Mouse (Mus musculus) ES-Bruce4 (cell line): Measurements from ENCODE around the gene Ces2h.

Experiments used
- EP300 ChIP-seq: IDR thresholded peaks from 2 replicates; pipeline ENCODE4 v1.6.1; 2011; ENCODE audit warnings: low read depth, low read length; ENCODE audit not compliant: insufficient read depth
- POLR2A ChIP-seq: IDR thresholded peaks from one replicate; pipeline ENCODE4 v1.8.1; 2011; ENCODE audit warnings: low read length; ENCODE audit not compliant: insufficient read depth

DNA sequence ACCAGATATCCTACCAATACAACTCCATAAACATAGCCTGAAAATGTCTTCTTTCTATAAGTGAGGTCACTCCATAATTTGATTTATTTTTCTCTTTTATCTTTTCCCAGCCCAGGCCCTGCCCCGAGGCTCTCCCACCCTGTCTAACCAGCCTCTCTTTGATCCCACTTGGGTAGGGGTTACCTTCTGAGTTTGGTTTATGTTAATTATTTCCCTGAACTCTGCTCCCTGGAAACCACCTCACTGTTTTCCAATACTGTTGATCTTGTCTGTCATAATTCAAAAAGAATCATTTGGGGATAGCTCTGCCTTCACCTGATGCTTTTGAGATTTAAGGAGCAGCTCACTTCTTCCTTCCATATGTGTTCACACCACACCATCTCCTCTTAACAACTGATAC, 42.9 kb downstream of the Ces2h start:
- TF ChIP-seq EP300 (no peak), POLR2A (no peak)
